Mouse (Mus musculus): ENCODE results near the gene Mymx.
A peak's percentile ranks its signal among the peaks of the same experiment; 100 is the strongest.

Mymx gene

GRCm38 (mm10) chr17:45589844-45590243 lies 12.1 kb downstream of the Mymx start:
- DNase-seq (ENCODE audit: low read depth): no peak

- DNase-seq (ENCODE audit: low read depth): no peak
These were observed 12.7 kb downstream of the Mymx start for GRCm38 (mm10) chr17:45589236-45589635.

GRCm38 (mm10) chr17:45588370-45588769 lies 13.5 kb downstream of the Mymx start:
- no peak for DNase-seq (ENCODE audit: low read depth)

GRCm38 (mm10) chr17:45586449-45586837 lies 15.5 kb downstream of the Mymx start:
- peak; percentile 41 for DNase-seq (ENCODE audit: low read depth)

GRCm38 (mm10) chr17:45585725-45586448 lies 16.0 kb downstream of the Mymx start:
- DNase-seq (ENCODE audit: low read depth): no peak

GRCm38 (mm10) chr17:45584939-45585678 lies 16.8 kb downstream of the Mymx start:
- peak; percentile 78 for DNase-seq (ENCODE audit: low read depth)

- DNase-seq (ENCODE audit: low read depth): no peak
These were observed 17.6 kb downstream of the Mymx start for GRCm38 (mm10) chr17:45584096-45584896.

GRCm38 (mm10) chr17:45582715-45583355 lies 19.1 kb downstream of the Mymx start:
- DNase-seq (ENCODE audit: low read depth): peak; percentile 66

- no peak for DNase-seq (ENCODE audit: low read depth)
These were observed 19.7 kb downstream of the Mymx start for GRCm38 (mm10) chr17:45582188-45582587.

- peak; percentile 93 for DNase-seq (ENCODE audit: low read depth)
These were observed 20.3 kb downstream of the Mymx start for GRCm38 (mm10) chr17:45581567-45581983.

- no peak for DNase-seq (ENCODE audit: low read depth)
These were observed 20.9 kb downstream of the Mymx start for GRCm38 (mm10) chr17:45580958-45581477.

- peak; percentile 7 for DNase-seq (ENCODE audit: low read depth)
These were observed 22.3 kb downstream of the Mymx start for GRCm38 (mm10) chr17:45579554-45579953.

- DNase-seq (ENCODE audit: low read depth): peak; percentile 68
These were observed 23.1 kb downstream of the Mymx start for GRCm38 (mm10) chr17:45578843-45579242.

GRCm38 (mm10) chr17:45578242-45578641 lies 23.7 kb downstream of the Mymx start:
- DNase-seq (ENCODE audit: low read depth): peak; percentile 7

- DNase-seq (ENCODE audit: low read depth): no peak
These were observed 26.6 kb downstream of the Mymx start for GRCm38 (mm10) chr17:45575123-45575897.

GRCm38 (mm10) chr17:45574129-45574761 lies 27.7 kb downstream of the Mymx start:
- DNase-seq (ENCODE audit: low read depth): no peak

- DNase-seq (ENCODE audit: low read depth): peak; percentile 97
These were observed 28.1 kb downstream of the Mymx start for GRCm38 (mm10) chr17:45573780-45574123.

- DNase-seq (ENCODE audit: low read depth): peak; percentile 99
These were observed 28.7 kb downstream of the Mymx start, which contains the start of gene Hsp90ab1 for GRCm38 (mm10) chr17:45573087-45573779. TSS of gene Hsp90ab1 (minus strand) at chr17:45573271.

- peak; percentile 83 for DNase-seq (ENCODE audit: low read depth)
These were observed 29.5 kb downstream of the Mymx start for GRCm38 (mm10) chr17:45572103-45573086.

Data from naive thymus-derived CD4-positive, alpha-beta T cell, adult 2 months (primary cell).